Mouse (Mus musculus) cerebellum, adult 11 months (tissue): Measurements from ENCODE around the gene Uqcrq.

ENCODE experiments used
- DNase-seq: peaks from one replicate; pipeline ENCODE4 v3.0.0; 2022

Gene Uqcrq

DNA sequence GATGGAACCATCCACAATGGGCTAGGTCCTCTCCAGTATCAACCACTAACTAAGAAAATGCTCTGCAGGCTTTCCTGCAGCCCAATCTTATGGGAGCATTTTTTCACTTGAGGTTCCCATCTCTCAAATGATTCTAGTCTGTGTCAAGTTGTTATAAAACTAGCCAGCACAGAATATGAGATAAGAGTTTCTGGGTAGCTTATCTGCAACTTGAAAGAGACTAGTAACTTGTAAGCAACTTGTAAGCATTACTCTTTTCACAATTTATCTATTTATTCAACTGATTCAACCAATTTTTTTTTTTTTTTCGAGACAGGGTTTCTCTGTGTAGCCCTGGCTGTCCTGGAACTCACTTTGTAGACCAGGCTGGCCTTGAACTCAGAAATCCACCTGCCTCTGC lies 27.0 kb downstream of the Uqcrq start:
- no peak for DNase-seq

DNA sequence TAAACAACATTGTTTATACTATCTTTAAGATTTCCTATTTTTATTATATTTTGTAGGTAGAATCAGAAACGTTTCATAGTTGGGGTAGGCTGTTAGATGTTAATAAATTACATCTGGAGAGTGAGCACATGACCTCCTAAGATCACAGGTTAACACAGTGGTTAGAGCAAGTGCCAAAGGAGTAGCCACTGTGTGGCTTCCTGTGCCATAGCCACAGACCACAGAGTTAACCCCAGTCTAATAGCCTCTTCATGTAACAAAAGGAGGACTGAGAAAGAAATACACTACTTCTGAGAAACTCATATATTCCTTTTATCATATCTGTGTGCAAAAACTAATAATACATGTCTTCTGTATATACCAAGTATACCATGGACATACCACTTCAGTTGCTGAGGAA lies 36.8 kb downstream of the Uqcrq start:
- DNase-seq, result no peak

DNA sequence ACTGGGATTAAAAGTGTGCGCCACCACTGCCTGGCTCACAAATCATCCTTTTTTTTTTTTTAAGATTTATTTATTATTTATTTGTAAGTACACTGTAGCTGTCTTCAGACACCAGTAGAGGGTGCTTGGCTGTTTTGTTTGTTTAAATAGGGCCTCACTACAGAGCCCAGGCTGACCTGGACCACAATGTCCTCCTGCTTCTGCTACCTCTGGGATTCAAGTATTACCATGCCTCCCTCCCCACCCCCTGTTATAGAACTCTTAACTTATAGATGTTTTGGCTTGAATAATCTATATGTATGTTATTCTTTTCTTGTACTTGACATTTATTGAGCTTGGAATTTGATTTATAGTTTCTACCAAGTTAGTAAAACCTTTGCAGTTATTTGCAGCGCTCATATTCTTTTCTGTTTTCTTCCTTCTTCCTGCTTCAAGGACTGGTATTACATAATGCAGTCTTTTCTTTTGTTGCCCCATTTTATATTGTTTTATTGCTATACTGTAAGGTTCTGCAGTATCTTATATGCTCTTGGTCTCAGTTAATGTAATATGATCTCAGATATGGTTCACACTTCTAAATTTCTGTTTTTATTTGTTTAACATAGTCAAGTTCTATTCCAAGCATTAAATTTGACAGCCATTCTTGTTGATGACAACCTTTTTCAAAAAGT lies 46.7 kb downstream of the Uqcrq start:
- DNase-seq, result no peak

DNA sequence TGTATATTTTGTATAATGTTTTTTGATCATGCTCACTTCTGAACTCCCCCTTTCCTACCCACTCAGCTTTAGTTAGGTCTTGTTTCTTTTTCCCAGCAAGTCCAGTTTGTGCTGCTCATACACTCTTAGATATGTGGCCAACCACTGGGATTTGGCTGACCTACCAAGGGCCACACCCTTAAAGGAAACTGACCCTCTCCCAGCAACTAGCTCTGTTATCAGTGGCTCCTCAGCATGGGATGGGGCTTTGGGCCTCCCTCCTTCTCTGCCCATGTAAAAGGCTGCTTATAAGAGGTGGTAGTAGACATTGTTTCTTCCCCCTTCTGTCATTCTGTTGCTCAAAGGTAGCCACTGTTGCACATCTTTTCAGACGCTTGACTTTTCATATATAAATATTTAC lies 51.7 kb downstream of the Uqcrq start:
- no peak for DNase-seq
